Mouse (Mus musculus) Patski (cell line): ENCODE measurements at regions not wholly inside any gene's neighbourhood (a gene's known extent, or its start where the extent isn't known, plus 50 kb on each side); places are given as distances from the start of the nearest gene placed in this dataset.

Experiments used
- ATAC-seq: fragments of 100-300 bp; one replicate; pipeline ENCODE4 v1.8.0; 2021
- CTCF ChIA-PET: fragments of 350-600 bp; sonication (Branson Sonifier 250); formaldehyde crosslinking; loops from one replicate; lab custom pipeline; 2022; ENCODE audit warnings: inconsistent platforms; lab: Charles Lee
- POLR2A ChIA-PET: fragments of 350-600 bp; sonication (Branson Sonifier 250); formaldehyde crosslinking; loops from one replicate; lab custom pipeline; 2022; ENCODE audit warnings: antibody characterized with exemption, inconsistent platforms; lab: Charles Lee
- DNase-seq: peaks from one replicate; pipeline ENCODE4 v3.0.0-alpha.2; 2011; ENCODE audit warnings: low read depth, low spot score
- H3K27me3 ChIP-seq: fragments of 371-371 bp; one replicate; pipeline ENCODE4 v1.5.1; 2021
- CTCF ChIP-seq: fragments of 100-300 bp; IDR thresholded peaks from one replicate; pipeline ENCODE4 v1.5.1; 2021
- in situ Hi-C: fragments of 300-500 bp; cut with MboI; formaldehyde crosslinking; loops from 3 replicates; pipeline ENCODE4 v1.11.1; 2018; ENCODE audit warnings: low pct_unique_long_range_greater_than_20kb, mixed read lengths

DNA sequence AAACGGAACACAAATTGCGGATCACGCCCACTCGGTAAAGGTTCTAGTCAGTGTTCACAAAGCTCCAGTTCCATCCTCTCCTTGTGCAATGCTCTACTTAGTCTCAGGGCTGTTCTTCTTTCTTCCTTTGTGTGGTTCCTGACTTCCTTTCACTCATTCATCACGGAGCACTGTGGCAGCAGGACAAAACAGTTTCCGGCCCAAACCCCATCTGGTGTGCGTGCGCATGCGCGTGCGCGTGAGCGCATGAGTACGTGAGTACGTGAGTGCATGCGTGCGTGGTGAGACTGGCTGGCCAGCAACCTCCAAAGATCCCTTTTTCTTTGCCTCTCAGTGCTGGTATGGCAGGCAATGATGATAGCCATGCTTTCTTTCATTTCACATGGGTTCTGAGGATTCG is 62.5 kb upstream of the Gm21915 start:
- no peak for DNase-seq
- H3K27me3 ChIP-seq, result peaks cover 4% of the 10 kb centered on the region
- ATAC-seq, result no peak
- in situ Hi-C loops, result no loop called here
- no peak for TF ChIP-seq CTCF
- CTCF ChIA-PET, result interaction anchor here (1.2 kb wide), 1 partner anchor 8 kb away, joined by 3 read pairs; no protein-coding TSS in a partner anchor
- POLR2A ChIA-PET, result no interaction called here

DNA sequence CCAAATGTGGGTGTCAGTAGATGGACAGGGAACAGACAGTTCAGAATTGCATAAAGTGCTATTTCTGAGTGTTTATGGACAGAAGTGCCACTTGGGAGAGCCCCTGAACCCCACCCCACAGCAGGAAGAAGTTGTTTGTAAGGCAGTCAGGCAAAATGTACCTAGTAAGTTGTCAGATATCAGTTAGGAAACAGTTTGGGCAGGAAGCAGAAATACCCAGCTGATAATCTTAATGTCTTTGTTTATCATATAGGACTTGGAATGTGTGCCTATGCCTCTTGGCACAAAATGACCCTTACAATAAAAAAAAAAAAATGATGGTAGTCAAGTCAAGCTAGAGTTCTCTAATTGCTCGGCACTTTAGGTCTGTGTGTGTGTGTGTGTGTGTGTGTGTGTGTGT is 66.9 kb upstream of the Gm21915 start:
- peaks cover 4% of the 10 kb centered on the region for H3K27me3 ChIP-seq
- ChIA-PET POLR2A (no interaction called here), CTCF (no interaction called here)
- DNase-seq, result no peak
- no peak for TF ChIP-seq CTCF
- ATAC-seq, result no peak
- in situ Hi-C loops, result no loop called here

DNA sequence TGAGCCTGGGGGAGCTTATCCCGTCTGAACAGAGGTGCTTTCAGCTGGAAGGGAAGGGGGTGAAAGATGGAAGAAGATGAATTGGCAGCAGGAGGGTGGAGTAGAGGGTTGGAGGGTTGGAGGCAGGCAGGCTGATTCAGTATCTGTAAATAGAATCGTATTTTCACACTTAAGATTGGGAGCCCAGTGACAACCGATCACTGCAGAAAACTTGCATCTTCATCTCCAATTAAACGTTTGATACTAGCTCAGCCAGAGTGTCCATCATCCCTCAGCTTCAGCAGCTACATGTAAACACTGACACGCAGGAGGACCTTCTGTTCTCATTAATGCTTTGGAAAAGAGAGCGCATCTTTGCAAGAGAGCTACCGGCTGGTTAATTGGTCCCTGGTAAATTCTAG is 67.2 kb upstream of the Gramd1b start:
- peaks cover 12% of the 10 kb centered on the region for H3K27me3 ChIP-seq
- ChIA-PET CTCF (interaction anchor here (1.6 kb wide), 1 partner anchor 18 kb away, joined by 4 read pairs; no protein-coding TSS in a partner anchor), POLR2A (no interaction called here)
- DNase-seq (no peak), ATAC-seq (no peak)
- in situ Hi-C loops, result no loop called here
- TF ChIP-seq CTCF, result no peak

DNA sequence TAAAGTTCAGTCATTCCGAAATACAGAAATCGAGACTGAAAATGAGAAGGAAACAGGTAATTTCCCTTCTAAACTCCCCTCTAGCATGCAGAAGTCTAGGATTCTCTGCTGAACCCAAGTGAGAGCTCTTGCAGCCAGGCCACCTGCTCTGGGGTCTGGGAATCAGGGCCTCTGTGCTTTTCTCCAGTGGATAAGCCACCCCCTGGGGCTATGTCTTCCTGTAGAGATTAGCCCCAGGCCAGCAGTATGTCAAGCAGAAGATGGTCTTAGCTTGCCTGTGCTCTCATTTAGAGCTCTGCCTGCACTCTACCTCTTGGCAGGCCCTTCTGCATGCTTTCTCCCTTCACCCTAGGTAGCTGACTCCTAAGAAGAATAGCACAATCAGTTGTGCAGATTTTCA is 56.2 kb upstream of the Gramd1b start:
- CTCF ChIA-PET, result no interaction called here
- no peaks in the 10 kb centered on the region for H3K27me3 ChIP-seq
- POLR2A ChIA-PET, result no interaction called here
- DNase-seq (no peak), ATAC-seq (no peak)
- TF ChIP-seq CTCF, result no peak
- in situ Hi-C loops, result no loop called here

DNA sequence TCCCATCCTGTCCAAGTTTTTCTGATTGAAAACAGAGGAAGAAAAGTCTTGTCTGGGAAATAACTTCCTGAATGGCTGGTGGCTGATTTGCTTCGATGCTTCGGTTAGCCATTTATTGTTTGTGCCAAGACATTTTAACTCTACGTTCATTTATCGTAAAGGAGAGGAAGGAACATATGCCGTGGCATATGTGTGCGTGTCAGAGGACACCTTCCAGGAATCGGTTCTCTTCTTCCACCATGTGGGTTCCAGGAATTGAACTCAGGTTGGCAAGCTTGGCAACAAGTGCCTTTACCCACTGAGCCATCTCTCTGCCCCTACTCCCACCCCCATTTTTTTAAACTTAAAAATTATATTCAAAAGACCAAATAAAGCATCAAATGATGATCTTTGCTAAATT is 55.4 kb upstream of the Gramd1b start:
- in situ Hi-C loops, result no loop called here
- H3K27me3 ChIP-seq, result no peaks in the 10 kb centered on the region
- POLR2A ChIA-PET, result no interaction called here
- no peak for TF ChIP-seq CTCF
- no peak for DNase-seq
- CTCF ChIA-PET, result no interaction called here
- ATAC-seq, result no peak

DNA sequence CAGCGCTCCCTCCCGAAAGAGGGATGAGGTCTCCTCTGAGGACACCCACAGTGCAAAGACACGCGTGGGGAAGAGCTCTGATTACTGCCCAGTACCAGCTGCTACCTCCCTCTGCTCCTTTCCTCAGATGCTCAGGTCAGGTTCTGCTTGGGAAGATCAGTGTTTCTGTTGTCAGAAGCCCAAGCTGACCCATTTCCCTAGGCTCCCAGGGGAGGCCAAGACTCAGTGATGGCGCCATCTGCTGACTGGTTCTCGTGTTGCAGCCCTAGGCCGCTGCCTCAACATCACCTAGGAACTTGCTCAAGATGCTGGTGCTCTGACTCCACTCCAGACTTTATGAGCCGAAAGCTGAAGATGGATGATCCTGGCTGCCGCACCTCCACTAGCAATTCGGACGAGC is 52.4 kb upstream of the Gramd1b start:
- ATAC-seq (no peak), DNase-seq (no peak)
- ChIA-PET POLR2A (no interaction called here), CTCF (no interaction called here)
- no peaks in the 10 kb centered on the region for H3K27me3 ChIP-seq
- TF ChIP-seq CTCF, result peak; percentile 63
- in situ Hi-C loops, result no loop called here

DNA sequence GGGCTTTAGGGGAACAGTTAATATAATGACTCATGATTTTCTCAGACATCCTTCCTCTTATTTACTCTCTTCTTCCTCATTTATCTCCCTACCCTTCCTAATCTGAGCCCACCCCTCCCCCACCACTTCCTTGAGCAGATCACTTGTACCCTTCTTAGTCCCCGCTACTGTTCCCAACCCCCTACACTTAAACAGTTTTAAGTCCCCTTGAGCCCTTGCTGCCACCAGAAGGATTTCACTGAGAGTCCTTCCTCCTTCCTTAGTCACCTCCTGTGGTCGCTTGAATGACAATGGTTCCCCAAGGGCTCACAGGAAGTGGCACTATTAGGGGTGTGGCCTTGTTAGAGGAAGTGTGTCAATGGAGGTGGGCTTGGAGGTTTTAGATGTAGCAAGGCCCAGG is 50.7 kb upstream of the Gramd1b start:
- ChIA-PET CTCF (interaction anchor here (1.6 kb wide), 1 partner anchor 34 kb away, joined by 4 read pairs; no protein-coding TSS in a partner anchor), POLR2A (interaction anchor here (0.7 kb wide), 1 partner anchor 164 kb away, joined by 3 read pairs; no protein-coding TSS in a partner anchor)
- no peak for TF ChIP-seq CTCF
- DNase-seq (no peak), ATAC-seq (no peak)
- in situ Hi-C loops, result no loop called here
- no peaks in the 10 kb centered on the region for H3K27me3 ChIP-seq
